Mouse (Mus musculus): ENCODE data around the gene Serpinb7.

DNA sequence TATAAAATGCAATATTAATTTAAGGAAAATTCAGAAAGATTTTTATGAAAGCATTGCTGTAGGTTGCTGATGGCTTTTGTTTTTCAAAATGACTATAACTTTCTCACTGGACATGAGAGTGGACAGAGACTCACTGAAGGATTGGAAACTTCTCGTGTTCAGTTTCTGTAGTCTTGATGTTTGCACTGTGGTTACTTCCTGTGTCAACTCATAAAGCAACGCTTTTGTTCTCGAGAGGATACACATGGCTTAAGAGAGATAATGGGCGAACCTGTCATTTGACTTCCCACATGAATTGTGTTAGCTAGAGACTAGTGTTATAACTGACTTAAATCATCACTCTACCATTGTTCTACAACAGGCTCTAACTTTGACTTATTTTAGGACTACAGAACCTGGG lies 22.5 kb upstream of the Serpinb7 start:
- TF ChIP-seq EP300 (IDR thresholded peaks at IDR 0.05; ENCODE audit: low read depth) = no peak
- TF ChIP-seq CTCF (IDR thresholded peaks at IDR 0.05; ENCODE audit: low read depth) = no peak

Measured in liver, embryonic 14.5 days (tissue).